Mouse (Mus musculus) mesoderm, embryonic 11.5 days (tissue): ENCODE results near the gene Esr1.

ENCODE experiments used
- DNase-seq: peaks from one replicate; pipeline ENCODE4 v3.0.0-alpha.2; 2012; ENCODE audit warnings: low read depth, low spot score

Gene Esr1

GRCm38 (mm10) chr10:4694336-4694865 is 83.0 kb downstream of the Esr1 start:
- peak; percentile 65 for DNase-seq

DNA sequence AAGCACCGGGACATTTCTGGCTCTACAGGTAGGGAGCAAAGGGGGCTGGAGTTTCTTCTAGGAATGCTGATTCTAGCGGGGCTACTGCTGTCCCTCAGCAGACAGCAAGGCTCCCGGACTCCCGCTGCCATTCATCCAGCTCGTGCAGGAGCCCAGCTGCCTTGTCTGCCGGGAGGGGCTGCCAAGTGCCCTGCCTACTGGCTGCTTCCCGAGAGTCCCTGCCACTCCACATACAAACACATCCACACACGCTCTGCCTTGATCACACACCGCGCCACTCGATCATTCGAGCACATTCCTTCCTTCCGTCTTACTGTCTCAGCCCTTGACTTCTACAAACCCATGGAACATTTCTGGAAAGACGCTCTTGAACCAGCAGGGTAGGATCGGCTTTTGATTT is 98.5 kb downstream of the Esr1 start:
- peak; percentile 48 for DNase-seq

GRCm38 (mm10) chr10:4711434-4711833 is 100.0 kb downstream of the Esr1 start:
- DNase-seq, result no peak

GRCm38 (mm10) chr10:4712061-4712908 is 100.9 kb downstream of the Esr1 start:
- DNase-seq, result no peak

DNA sequence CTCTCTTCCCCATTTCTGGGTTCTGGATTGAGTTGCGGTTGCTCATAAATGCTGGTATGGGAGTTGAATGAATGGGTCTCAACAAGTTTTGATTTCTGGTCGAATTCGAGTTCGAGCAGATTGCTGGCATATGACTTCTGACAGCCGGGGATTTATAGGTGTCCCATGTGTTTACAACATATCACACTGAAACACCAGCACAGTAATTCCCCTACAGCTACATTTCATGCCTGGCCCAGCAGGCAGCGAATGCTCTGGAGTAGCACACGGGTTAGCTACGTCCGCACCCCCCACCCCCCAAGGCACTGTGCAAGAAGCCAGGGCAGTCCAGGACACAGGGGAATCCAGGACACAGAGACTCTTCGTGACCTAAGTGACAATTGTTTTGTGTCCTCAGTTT is 102.0 kb downstream of the Esr1 start:
- peak; percentile 59 for DNase-seq

GRCm38 (mm10) chr10:4724851-4725250 is 113.5 kb downstream of the Esr1 start:
- DNase-seq, result peak; percentile 52

DNA sequence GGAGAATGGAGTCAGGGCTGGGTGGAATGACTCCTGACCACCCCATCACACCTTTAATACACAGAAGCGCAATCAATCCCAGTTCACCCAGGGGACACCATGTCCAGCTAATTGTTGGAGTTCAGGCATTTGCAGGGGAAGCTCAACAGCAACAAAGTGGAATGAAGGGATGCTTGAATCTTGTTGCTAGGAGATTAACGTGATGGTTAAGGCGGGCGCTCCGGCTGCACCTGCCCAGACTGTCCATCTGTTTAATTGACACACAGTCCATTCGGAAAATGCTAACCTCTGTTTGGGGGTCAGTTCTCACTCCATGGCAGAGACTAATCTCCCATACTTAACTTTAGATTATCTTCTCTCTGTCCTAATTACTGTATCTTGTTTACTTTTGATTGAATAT is 114.7 kb downstream of the Esr1 start:
- DNase-seq, result no peak

GRCm38 (mm10) chr10:4732328-4732727 is 120.9 kb downstream of the Esr1 start:
- DNase-seq, result no peak

DNA sequence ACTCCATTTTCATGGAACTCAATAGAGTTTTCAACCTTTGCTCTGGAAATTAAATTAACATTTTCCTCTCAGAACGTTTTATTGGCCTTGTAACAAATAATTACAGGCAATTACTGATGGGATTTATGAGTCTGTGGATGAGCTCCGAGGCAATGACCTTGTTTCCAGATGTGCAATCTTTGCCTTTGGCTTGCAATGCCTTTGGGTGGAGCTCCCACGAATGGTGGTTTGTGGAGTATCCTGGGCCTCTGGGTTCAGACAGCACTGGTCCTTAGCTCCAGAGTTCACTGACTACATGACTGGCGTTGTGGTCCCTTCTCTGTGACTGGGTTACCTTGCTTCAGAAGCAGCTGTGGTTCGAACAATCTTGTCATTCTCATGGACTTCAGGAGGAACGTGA is 122.6 kb downstream of the Esr1 start:
- DNase-seq, result no peak

GRCm38 (mm10) chr10:4734942-4735341 is 123.5 kb downstream of the Esr1 start:
- no peak for DNase-seq

DNA sequence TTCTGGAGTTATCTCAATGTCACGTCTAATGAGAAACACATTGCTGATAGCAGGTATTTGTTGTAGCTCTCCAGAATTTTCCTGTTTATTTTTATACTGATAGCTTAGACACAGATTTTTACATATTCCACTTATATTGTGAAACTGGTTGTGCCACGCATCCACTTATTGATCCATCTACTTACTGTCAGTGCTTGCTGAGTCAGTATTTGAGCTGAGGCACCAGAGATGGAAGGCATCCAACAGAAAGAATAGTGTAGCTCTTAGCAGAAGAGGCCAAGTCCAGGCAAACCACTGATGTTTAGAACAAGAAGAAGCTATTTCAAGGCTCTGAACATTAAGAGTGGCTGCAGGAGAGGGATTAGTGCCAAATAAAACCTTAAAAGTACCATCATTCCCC is 126.9 kb downstream of the Esr1 start:
- no peak for DNase-seq

GRCm38 (mm10) chr10:4751091-4751490 is 139.7 kb downstream of the Esr1 start:
- DNase-seq, result peak; percentile 12

DNA sequence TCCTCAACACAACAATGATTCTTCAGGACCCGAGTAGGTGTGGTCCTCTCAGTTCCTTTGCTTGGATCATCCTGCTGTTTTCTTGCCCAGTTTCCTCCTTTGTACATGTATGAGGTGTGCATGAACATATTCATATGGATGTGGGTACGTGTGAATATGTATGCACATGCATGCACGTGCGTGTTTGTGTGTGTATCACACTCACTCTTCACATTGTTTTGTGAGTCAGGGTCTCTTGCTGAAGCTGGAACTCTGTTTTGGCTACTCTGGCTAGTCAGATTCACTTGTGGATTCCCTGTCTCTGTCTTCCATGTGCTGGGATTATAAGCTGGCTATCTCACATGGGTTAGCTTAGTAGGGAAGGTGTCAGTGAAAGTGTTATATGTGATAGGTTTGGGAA is 141.6 kb downstream of the Esr1 start:
- no peak for DNase-seq

- no peak for DNase-seq
These were observed 164.1 kb downstream of the Esr1 start for GRCm38 (mm10) chr10:4775541-4775940.

DNA sequence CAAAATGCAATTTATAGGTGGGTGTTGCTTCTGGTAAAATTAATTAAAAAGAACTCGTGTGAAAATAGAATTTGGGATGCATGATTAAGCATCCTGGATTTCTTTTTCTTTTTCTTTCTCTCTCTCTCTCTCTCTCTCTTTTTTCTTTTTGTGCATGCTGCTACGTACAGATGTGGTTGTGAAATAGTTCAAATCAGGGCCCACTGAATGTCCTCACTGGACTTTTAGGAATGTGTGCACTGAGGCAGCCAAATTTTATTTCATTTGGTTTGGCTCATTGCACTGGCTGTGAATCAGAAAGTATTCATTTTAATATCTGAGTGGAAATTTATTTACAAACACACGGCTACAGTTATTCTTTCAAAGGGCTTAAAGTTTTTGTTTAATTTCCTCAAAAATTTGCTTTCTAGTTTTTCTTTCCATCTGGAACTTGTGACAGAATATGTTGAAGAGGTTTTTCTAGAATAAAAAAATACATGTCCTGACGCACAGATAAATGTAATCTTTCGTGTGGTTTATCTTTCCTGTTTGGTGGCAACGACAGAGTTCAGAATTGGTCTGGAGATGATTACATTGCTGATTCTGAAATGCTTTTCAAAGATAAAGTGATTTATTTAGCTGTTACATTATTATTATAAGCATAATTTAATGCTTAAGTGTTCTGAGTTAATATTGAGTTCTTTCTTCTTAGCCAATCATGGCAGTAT is 164.8 kb downstream of the Esr1 start:
- no peak for DNase-seq

DNA sequence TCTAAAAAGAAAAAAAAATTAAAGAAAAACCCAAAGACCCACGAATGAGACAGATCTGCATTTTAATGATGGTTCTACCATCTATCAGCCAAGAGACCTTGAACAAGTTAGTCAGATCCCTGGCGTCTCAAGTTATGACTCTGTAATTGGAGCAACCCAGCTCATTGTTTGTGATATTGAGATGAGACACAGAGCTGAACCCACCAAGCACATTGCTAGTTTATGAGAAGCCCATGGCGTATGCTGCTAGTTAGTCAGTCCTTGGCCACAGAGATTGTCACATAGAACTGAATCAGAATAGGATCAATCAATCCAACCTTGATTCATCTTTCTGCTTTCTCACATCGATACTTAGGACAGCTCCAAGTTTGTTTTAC is 165.3 kb downstream of the Esr1 start:
- no peak for DNase-seq

GRCm38 (mm10) chr10:4777996-4778395 is 166.6 kb downstream of the Esr1 start:
- no peak for DNase-seq

GRCm38 (mm10) chr10:4780926-4781325 is 169.5 kb downstream of the Esr1 start:
- DNase-seq, result no peak

DNA sequence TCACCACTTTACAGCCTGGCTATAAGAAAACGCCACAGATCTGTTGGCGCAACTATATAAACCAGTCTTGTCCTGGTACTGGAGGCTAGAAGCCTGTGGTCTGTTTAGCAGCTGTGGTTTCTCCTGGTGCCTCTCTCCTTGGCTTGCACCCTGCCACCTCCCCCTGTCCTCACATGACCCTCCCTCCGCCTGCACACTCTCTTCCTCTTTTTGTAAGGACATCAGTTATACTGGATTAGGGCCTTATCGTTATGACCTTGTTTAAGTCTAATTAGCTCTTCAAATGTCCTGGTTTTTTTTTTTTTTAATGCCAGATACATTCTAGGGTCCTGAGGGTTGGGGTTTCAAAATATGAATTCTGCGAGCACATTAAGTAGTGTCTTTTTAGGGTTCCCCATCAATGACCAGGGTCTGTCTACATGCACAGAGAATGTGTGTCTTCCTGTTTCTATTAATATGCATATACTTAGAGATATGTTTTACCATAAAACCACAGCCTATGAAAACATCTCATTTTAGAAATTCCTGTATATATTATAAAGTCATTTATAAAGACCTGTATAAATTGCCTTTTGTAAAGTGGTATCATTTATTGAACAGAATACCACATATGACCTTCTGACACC is 175.7 kb downstream of the Esr1 start:
- no peak for DNase-seq

- no peak for DNase-seq
These were observed 186.9 kb downstream of the Esr1 start for GRCm38 (mm10) chr10:4798268-4798808.

DNA sequence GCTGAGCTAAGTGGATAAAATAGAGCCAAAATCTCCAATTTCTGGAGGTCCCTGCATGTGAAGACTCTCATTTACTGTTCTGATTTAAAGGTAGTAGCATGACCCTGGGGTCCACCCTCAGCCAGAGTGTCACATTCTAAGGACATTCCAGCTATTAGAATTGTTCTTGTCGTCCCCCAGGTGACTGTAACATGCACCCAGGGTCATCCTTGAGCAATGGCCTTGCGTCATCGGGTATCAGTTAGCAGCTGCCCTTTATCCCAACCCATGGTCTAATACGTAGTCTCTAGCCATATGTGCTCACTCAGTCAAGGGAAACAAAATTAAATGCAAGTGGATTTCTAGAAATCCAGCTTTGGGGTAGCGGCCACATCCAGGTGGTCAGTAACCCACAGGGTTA is 213.0 kb downstream of the Esr1 start:
- no peak for DNase-seq

- DNase-seq, result no peak
These were observed 219.2 kb downstream of the Esr1 start for GRCm38 (mm10) chr10:4830592-4830991.
